Mouse (Mus musculus) ES-Bruce4 (cell line): Measurements from ENCODE around the gene Hist1h4k. TPM values are rescaled to one million over a fixed set of nuclear protein-coding genes. Genes with fewer than 3 reads are reported as not detected.
"Not testable (repeated sequence)": the region's sequence is repeated elsewhere in the genome, so short reads cannot be mapped to it uniquely, and the experiment has no call there.

Source experiments
- H3K27ac ChIP-seq: 2 replicates; pipeline ENCODE4 v1.5.1; 2012; ENCODE audit warnings: low read length, inconsistent platforms; ENCODE audit not compliant: insufficient read depth
- H3K27me3 ChIP-seq: 2 replicates; pipeline ENCODE4 v1.6.1; 2012; ENCODE audit warnings: mild to moderate bottlenecking, low read length, inconsistent platforms; ENCODE audit not compliant: control insufficient read depth, poor library complexity, insufficient read depth, severe bottlenecking
- H3K36me3 ChIP-seq: 2 replicates; pipeline ENCODE4 v1.6.1; 2012; ENCODE audit warnings: inconsistent platforms, mild to moderate bottlenecking, low read length, moderate library complexity; ENCODE audit not compliant: control insufficient read depth, poor library complexity, insufficient read depth, severe bottlenecking
- H3K4me1 ChIP-seq: one replicate; pipeline ENCODE4 v1.8.1; 2011; ENCODE audit warnings: low read length; ENCODE audit not compliant: control insufficient read depth, insufficient read depth
- H3K4me3 ChIP-seq: 2 replicates; pipeline ENCODE4 v1.5.1; 2011; ENCODE audit warnings: low read depth, mild to moderate bottlenecking, low read length
- H3K9ac ChIP-seq: 2 replicates; pipeline ENCODE4 v1.6.1; 2012; ENCODE audit warnings: low read depth, mild to moderate bottlenecking, inconsistent platforms; ENCODE audit not compliant: poor library complexity, severe bottlenecking
- H3K9me3 ChIP-seq: replicated peaks from 2 replicates; pipeline ENCODE4 v1.6.1; 2012; ENCODE audit warnings: mild to moderate bottlenecking, low read length, inconsistent platforms; ENCODE audit not compliant: control insufficient read depth, poor library complexity, insufficient read depth, severe bottlenecking
- CTCF ChIP-seq: IDR thresholded peaks from one replicate; pipeline ENCODE4 v1.8.1; 2011; ENCODE audit warnings: low read depth, low read length
- EP300 ChIP-seq: IDR thresholded peaks from 2 replicates; pipeline ENCODE4 v1.6.1; 2011; ENCODE audit warnings: low read depth, low read length; ENCODE audit not compliant: insufficient read depth
- POLR2A ChIP-seq: IDR thresholded peaks from one replicate; pipeline ENCODE4 v1.8.1; 2011; ENCODE audit warnings: low read length; ENCODE audit not compliant: insufficient read depth
- polyA plus RNA-seq: library from polyadenylated mRNA; stranded (reverse); fragments of >200 nt; gene quantifications from 2 replicates; pipeline ENCODE4 v1.2.4, GENCODE M21; 2011; ENCODE audit warnings: low read depth; ENCODE audit not compliant: missing spikeins, insufficient read depth, insufficient read length

Hist1h4k gene
- polyA plus RNA-seq, 1 experiment, result 17.1 TPM

- H3K4me1 ChIP-seq, result no peaks in the 10 kb centered on the region
- peak overlapping the region; percentile 88 for H3K9ac ChIP-seq
- H3K4me3 ChIP-seq, result peak overlapping the region; percentile 94
- TF ChIP-seq POLR2A, result peak; percentile 99
- TF ChIP-seq CTCF, result no peak
- no peaks in the 10 kb centered on the region for H3K9me3 ChIP-seq
- no peaks in the 10 kb centered on the region for H3K36me3 ChIP-seq
- H3K27me3 ChIP-seq, result no peaks in the 10 kb centered on the region
- peak overlapping the region; percentile 93 for H3K27ac ChIP-seq
These were observed 28.8 kb upstream of the Hist1h4k start for GRCm38 (mm10) chr13:21778814-21779766.

- no peak overlapping the region for H3K9ac ChIP-seq
- no peak overlapping the region for H3K4me3 ChIP-seq
- no peak overlapping the region for H3K27ac ChIP-seq
These were observed 5.4 kb upstream of the Hist1h4k start for GRCm38 (mm10) chr13:21755707-21756106.

GRCm38 (mm10) chr13:21754294-21755001 is 4.1 kb upstream of the Hist1h4k start:
- not testable (repeated sequence) for H3K27me3 ChIP-seq, H3K4me1 ChIP-seq, H3K9me3 ChIP-seq, H3K36me3 ChIP-seq
- Histone ChIP-seq H3K4me3 (peak overlapping the region; percentile 60), H3K9ac (peak overlapping the region; percentile 90), H3K27ac (peak overlapping the region; percentile 80)

More at GRCm38 (mm10) chr13:21755707-21756106, 5.4 kb upstream of the Hist1h4k start:
- no peaks in the 10 kb centered on the region for H3K36me3 ChIP-seq
- TF ChIP-seq CTCF (no peak), POLR2A (no peak), EP300 (no peak)
- no peaks in the 10 kb centered on the region for H3K27me3 ChIP-seq
- no peaks in the 10 kb centered on the region for H3K4me1 ChIP-seq
- H3K9me3 ChIP-seq, result no peaks in the 10 kb centered on the region

- Histone ChIP-seq H3K27ac (peak within 1 kb of the TSS; percentile 84), H3K4me3 (peak within 1 kb of the TSS; percentile 74), H3K9ac (peak within 1 kb of the TSS; percentile 90)
- not testable (repeated sequence) for H3K4me1 ChIP-seq, H3K27me3 ChIP-seq, H3K9me3 ChIP-seq, H3K36me3 ChIP-seq
- TF ChIP-seq POLR2A, result peak; percentile 71
These were observed 3.4 kb upstream of the Hist1h4k start, which contains the start of the genes Hist1h2ak and Hist1h2bn for GRCm38 (mm10) chr13:21753524-21754285. Hist1h2ak (minus strand) TSS chr13:21753827. Hist1h2bn (plus strand) TSS chr13:21754123.

GRCm38 (mm10) chr13:21753051-21753523 is 2.8 kb upstream of the Hist1h4k start:
- no peaks in the 10 kb centered on the region for H3K4me1 ChIP-seq
- H3K36me3 ChIP-seq, result peaks cover 5% of the 10 kb centered on the region
- no peaks in the 10 kb centered on the region for H3K9me3 ChIP-seq
- H3K27ac ChIP-seq, result peak overlapping the region; percentile 84
- TF ChIP-seq CTCF, result no peak
- TF ChIP-seq POLR2A, result no peak
- no peak for TF ChIP-seq EP300
- peak overlapping the region; percentile 73 for H3K9ac ChIP-seq
- H3K4me3 ChIP-seq, result peak overlapping the region; percentile 74
- H3K27me3 ChIP-seq, result no peaks in the 10 kb centered on the region
